Mouse (Mus musculus) cerebellum, postnatal 4 days (tissue): ENCODE results near the gene Vps26c.
A peak's percentile ranks its signal among the peaks of the same experiment; 100 is the strongest.

Source experiments
- DNase-seq, 2 experiments: peaks; one replicate each; pipeline ENCODE4 v3.0.0; 2022; ENCODE audit warnings: low spot score in 2 of 2, mixed read lengths in 1 of 2

Vps26c gene

DNA sequence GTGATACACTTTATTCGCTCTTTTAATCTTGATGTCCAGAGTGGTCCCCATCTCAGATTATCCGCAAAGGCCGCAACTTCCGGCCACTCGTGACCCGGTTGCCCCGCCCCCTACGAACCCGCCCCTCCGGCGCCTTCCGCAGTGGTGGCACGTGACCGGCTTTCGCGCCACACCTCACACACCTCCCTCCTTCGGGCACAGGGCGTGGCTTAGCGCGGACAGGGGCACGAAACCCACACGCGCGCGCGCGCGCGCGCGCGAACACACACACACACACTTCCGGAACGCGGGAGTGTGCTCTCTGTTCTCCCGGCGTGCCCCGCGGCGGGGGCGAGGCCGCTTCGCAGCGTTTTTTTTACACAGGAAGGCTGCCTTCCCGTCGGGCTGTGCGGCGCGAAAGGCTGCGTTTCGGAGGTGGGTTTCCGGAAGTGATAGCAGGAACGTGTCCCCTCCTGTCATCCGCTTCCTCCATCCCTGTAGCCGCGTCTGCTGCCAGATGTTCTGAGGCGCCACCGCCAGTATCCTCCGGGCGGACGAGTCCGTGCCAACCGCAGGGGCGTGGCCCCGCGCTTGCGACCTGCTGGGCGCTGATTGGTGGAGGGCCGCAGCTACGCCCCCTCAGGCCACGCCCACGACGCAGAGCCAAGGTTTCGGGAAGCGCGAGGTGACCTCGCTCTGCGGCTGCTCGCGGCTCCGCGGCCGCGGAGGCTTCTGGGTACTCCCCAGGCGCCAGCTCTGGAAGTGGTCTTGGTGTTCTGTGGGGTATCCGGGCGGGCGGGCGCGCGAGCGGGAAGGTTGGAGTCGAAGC is at the start of gene Vps26c:
Vps26c (minus strand) TSS at position 487 of the 808 bp plus-strand sequence.
- peak; percentile 95 to 97 for DNase-seq

DNA sequence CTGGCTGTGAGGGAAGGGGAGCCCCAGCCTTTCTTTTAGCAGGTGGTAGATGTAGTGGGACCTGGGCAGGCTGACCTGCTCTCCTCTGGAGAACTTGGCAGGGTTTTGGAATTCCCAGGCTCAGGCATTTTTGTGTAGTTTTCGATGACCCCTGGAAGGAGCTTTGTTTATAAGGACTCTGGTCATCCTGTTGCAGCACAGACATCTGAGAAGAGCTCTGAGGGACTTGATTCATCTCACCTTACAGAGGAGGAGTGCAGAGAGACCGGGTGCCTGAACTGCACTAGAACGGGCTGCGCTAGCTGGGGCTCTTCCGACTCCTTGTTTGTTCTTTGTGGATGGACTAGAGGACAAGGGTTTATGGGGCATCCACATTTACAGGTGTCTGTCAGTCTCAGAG is 49.1 kb upstream of the Vps26c start:
- DNase-seq = no peak

DNA sequence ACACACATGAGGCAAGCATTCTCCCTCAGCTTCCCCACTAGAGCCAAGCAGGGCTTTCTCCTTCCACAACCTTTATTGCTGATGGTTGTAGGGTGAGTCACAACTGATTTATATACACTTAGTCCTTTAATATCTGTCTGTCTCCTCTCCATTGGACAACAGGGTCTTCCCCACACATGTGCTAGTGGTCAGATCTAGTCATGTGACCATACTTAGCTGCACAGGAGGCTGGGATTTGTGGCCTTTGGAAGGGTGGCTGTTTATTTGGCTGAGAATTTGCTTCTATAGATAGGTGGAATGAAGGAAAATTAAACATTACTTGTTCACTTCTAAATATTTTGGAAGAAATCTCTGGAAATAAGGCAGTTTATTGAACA is 48.1 kb upstream of the Vps26c start:
- no peak for DNase-seq

DNA sequence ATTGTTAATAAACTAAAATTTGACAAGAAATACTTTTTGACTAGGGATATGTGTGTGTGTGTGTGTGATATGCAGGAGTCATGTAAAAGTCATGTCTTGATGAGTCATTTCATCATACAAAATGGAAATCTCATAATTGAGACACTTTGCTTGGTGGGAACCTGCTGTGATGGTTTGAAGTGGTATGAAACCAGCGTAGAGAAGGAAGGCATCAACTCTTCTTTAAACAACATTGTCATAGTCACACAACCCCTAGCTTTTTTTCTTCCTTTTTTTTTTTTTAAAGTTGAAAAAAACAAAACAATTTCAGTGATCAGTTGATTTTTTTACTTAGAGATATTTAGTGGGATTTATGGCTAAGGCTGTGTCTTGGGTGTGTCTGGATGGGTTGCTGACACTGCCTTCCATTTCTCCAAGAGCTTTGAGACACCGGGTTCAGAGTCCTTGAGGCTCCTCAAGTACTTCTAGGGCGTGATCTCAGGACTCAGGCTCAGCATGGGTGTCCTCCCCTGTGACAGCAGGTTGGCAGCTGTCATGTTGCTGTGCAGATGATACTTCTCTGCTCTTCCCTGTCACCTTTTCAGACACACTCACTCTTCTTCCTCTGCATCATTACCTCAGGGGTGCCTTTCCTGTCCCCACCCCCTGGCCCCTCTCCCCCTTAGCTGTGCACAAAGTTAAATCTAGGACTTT is 47.5 kb upstream of the Vps26c start:
- no peak for DNase-seq

DNA sequence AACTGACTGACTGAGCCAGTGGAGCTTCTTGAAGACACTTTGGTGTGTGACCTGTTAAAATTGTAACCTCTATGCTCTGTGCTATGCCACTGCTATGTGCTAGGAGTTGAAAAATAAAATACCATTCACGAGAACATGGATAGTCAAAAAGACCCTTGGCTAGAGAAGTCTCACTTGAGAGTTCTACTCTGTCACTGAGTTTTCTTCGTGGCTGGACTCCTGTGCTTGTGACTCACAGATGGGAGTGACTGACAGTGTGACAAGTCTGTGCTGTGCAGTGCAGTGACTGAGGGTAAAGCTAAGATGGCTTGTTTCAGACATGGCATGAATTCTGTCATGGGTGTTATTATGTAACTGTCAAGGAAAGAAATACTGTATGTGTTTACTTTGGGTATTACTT is 45.8 kb upstream of the Vps26c start:
- no peak for DNase-seq

DNA sequence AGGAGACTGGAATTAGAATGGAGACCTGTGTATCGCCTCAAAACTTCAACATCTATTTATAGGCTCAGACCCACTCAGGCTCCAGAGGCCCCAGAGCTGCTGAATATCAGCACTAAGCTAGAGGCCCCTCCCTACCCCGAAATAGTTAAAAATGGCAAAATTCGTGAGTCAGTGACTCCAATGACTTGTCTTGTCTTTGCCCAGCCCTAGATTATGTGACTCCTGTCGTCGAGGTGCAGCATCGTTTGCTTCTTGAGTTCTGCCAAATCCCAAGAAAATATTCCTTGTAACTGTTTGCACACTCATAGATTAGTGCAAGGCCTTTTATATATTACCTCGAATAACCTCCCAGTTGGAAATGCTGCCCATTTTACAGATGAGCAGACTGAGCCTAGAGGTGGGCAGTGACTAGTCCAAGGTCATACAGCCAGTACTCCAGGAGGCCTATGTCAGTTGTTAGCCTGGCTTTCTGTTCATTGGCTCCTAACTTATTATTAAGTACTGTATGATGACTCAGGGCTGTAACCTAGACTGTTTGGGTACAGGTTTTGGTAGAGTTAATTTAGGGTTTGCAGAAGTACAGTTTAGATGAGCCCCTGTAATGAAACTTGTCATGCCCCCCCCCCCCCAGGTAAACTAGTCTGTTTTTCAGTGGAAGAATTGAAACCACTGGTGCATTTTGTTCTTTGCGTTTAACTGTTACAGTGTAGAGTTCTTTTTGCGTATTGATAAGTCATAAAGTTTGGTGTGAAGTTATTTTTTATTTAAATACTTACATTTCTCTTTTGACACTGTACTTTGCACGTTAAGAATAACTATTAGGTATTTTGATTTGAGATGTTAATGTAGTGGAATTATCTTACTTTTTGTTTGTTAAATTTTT is 44.7 kb upstream of the Vps26c start:
- DNase-seq = no peak

DNA sequence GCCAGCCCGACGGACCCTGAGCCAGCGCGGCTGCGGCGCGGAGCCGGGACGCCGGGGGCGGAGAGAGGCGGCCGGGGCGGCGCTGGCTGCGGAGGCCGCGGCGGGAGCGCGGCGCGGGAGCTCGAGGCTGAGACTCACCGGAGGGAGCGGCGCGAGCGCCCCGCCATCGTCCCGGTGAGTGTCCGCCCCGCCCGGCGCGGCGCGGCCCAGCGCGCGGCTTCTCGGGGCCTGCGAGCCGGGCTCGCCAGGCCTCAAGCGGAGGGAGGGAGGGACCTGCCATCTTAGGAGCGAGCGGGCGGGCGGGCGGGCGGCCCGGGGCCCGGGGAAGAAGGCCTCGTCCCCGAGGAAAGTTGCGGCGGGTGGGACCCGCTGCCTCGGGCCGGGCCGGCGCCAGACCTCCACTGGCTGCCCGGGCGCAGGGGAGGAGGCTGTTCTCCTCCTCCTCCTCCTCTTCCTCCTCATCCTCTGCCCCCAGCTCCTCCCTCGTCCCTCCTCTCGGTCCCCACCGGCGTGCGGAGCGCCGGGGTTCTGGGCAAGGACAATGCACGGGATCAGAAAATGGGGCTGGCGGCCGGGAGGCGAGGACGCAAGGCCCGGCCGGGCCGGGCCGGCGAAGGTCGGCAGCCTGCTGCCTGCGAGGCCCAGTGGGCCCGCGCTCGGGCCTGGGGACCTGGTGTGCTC is 43.9 kb upstream of the Vps26c start:
- peak in 1 of 2 experiments; percentile 35 for DNase-seq

DNA sequence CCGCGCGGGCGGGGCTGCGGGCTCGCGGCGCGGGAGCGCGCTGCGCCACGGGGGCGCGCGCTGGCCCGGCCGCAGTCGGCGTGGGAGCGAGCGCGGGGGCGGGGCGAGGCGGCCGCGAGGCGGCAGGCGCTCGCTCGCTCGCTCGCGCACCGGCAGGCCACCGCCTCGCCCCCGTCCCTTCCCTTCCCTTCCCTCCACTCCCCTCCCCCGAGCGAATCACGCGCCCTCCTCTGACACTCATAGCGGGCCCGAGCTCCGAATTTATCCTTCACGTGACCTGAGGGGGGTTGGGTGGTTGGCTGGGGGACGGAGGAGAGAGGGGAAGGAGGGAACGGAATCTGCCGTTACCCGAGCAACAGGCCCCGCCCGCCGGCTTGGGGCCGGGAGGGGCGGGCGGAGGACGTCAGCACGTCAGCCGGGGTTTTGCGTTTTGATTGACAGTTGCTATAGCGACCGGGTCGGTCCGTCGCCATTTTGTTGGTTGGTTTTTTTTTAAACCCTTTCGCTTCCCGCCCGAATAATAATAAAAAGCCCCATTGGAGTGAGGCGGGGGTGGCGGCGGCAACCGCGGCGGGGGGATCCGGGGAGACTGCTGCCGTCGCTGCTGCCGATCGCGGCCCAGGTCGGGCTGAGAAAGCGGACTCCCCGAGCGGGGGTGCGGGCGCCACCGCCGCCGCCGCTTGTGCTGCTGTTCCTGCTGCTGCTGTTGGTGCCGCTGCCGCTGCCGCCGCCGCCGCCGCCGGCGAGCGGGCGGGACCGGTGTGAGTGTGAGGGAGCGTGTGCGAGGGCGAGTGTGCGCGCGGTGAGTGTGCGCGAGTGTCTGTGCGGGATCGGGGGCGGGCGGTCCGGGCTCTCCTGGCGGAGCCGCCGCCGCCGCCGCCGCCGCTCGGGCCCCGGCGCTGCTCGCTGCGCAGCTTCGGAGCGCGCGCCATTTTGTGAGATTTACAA is 42.9 kb upstream of the Vps26c start, which contains the start of gene Dyrk1a:
Dyrk1a (plus strand) TSS at position 782 of the 948 bp plus-strand sequence.
- peak; percentile 92 to 98 for DNase-seq

DNA sequence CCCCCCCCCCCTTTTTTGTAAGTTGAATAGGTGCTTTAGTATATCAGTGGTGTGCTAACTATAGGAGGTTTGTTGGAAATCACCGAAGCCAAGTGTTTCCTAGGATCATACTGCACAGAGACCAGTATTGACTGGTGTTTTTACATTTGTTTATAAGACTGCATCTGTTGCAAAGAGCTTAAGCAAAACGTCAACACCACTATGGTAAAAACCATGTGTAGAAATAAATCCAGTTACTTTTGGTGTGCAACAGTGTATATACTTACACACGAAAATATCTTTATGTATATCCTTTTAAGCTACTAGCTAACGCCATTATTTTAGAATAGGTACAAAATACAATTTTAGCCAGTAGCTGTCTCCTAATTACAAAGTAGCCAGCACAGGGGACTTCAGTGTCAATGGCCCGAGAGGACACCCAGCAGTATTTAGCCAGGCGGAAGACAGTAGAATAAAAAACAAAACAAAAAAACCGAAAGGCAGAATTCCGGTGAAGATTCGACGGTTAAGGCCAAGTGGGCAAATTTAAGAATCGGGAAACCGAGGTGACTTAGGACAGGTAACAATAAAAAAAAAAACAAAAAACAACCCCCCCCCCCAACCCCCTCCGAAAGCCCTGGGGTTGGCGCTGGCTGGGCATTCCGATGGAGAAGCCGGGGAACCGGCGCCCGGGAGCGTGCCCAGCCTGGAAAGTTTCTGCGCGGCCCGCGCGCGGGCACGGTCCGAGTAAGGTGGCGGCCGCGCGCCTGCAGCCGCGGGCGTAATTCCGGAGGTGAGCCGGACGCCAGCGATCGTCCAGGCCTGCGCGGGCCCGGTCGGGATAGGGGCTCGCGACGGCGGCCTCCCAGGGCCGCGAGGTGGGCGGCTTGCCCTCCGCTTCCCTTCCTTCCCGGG is 42.0 kb upstream of the Vps26c start:
- DNase-seq = no peak

DNA sequence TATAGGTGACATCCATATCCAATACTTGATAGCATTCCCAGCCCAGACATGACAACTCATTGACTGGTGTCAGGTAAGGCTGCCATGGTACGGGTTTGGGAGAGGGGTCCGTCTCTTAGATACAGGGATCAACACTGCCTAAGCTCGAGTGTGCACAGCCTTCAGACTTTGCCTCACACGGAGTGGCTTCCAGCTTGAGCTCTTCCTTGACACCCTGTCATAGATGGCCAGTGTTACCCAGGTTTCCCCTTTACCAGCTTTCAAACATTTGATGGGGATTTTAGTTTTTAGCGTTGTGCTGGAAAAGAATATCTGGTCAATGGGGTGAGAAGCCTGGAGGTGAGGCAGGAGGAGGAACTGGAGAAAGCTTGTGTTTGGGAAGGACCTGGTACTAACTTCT is 41.1 kb upstream of the Vps26c start:
- DNase-seq = no peak

DNA sequence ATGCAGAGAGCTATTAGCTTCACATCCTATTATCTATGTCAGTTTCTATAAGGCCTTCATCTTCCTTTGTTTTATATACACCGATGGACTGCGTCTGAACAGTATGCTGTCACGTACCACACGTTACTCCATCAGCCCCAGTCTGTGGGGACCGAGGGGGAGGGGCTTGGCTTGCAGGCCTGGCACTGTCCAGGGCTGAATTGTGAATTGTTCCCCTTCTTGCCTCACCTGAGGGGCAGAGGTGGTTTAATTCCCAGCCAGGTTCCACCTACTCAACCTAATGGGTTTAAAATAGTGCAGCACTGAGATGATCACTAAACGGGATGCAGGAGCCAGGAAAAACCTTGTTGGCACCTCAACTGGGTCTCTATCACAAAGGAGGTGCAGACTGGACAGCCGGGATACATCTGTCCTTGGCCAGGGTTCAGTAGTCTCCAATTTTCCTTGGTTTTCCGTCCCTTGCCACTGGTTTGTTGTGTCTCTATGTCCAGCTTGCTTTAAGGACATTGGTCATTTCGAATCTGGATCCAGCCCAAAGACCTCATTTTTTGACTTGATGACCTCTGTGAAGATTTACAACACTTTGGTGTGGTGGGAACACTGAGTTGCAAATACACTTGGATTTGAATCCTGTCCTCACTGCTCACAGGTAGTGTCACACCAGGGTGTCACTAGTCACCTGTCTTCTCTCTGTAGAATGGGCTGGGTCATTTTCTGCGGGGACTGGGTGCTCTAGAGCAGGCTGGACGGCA is 40.4 kb upstream of the Vps26c start:
- no peak for DNase-seq

DNA sequence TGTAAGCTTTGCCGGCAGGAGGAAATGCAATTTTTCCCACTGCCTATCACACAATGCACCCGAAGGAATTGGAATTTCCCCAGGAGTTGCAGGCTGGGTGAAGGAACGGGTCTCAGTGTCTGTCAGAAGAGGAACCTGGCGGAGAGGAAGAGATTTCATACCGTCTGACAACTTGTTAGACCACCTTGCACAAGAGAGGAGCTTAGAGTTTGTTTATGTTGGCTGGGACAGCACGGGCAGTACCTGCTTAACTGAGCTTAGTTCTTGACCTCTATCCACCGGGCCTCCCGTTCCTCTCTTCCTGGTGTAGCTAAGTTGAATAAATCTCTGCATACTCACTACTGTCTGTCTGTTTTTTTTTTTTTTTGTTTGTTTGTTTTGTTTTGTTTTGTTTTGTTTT is 39.5 kb upstream of the Vps26c start:
- no peak for DNase-seq

DNA sequence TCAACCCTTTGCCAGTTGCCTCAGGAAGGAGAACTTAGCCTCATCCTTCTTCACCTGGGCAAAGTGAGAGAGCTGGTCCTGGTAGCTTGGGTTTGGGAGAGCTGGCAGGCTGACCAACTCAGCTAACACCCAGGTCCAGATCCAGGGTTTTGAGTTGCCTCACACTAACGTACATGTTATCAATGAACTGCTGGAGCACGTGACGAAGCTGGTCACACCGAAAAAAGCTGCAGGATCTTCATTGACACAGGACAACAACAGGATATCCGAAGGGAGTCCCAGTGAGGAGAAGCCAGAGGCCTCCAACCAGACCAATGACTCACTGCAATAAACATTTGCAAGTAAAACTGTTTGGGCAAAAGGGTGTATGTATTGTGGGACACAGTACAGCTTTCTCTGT is 34.0 kb upstream of the Vps26c start:
- no peak for DNase-seq

DNA sequence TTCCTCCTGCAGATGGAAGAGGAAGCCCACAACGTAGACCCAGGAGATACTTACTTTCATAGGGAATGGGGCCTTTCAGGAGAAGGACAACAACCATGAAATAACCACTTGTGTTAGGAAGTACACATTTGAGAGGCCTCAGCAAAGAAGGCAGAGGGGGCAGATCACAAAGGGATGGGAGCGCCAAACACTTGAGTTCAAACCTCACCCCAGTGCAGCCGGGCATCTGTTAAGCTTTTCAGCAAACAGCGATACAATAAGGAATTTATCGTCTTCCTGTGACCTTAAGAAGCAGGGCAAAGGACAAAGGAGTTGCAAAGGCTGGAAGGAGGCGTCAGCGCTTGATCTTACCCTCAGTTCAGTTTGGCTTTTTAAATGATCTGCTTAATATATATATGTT is 33.2 kb upstream of the Vps26c start:
- DNase-seq = no peak

DNA sequence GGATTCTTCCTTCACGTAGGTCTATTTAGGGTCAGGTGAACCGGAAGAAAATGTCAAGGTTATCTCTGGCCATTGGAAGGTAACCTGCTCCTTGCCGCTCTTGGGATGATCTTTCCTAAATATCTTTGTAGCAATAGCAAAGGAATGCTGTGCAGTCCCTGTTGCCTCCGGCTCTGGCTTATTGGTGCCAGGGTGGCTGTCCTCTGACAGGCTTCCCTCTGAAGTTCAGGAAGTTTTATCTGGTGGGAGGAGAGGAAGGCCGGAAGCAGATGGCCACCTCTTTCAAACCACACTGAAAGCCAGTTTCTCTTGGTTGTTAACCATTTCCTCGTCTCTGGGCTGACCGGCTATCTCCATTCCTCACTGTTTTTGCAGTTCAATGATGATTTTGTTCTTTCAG is 32.7 kb upstream of the Vps26c start:
- no peak for DNase-seq

DNA sequence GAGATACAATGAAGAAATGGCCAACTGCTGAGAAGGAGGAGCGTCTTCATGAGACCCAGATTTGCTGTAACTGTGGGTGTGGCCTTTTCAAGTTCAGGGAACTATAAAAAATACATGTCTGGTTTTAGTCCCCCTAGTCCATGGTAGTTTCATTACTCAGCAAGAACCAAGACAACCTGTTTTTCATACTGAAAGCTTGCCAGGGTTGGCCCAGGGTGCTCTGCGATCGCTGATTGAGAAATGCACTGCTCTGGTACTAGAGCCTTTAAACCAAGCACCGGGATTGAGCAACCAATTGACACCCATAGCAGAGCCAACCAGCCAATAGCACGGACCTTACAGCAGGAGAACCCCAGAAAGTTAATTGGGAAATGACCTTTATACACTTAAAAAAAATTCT is 29.6 kb upstream of the Vps26c start:
- no peak for DNase-seq

DNA sequence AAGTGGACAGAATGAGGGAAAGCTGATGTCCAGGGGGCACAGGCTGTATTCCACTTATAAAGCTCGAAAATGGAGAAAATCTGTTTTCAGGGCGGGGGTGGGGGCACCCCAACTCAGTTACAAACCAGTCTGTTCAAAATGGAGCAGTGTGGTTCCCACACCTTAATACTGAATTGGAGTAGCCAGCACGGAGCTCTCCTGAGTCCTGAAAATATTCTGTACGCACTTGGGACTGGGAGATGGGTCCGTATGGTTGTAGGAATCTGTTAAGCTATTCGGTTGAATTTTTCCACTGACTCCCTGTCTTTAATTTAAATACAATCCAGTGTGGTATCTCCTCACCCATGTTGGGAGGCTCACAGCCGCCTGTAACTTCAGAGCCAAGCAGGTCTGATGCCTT is 28.7 kb upstream of the Vps26c start:
- no peak for DNase-seq

DNA sequence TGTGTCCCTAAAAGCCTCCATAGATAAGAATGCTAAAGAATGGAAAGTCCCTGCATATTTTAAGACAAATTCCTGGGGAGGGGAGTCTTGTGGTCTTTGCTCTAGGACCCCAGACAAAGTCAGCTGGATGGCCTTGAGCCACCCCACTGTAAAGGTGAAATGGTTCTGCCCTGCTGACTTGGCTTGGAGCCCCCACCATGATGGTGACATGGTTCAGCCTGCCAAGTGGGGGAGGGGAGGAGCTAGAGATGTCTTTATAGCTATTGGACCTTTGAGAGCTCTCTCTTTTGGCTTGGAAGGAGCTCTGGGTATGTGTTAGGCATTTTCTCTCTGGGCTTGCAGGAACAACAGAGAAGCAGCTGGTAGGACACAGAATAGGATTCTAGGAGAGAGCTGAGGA is 25.3 kb upstream of the Vps26c start:
- DNase-seq = peak in 1 of 2 experiments; percentile 30

DNA sequence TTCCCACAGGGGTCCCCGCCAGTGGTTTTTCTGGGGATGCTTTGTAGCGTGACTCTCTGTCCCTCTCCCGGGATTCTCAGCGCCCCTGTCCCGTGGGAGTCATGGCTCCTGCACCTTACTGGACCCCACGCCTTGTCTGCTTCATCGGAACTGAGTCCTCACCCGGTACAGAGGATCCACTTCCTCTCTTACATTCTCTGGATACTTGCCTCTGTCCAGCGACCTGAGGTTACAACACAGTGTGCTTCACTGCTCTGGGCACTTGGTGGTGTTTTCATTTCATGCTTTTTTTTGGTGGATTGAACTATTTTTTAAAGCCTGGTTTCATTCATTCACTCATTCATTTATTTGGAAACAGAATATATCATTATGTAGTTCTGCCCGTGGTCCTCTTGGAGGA is 23.2 kb upstream of the Vps26c start:
- no peak for DNase-seq
